ENCODE assay signal across 9 mouse cellular contexts in genomic region chr2:57832565-57833355, GRCm38 (mm10).
A peak's percentile ranks its signal among the peaks of the same experiment; 100 is the strongest.
DNase-seq lines count a peak whose midpoint lies in the region.
"Had no signal": no experiment of that assay in that cellular context is flagged by ENCODE, and none has a peak within 500 bp of the region (broad histone marks: within the 10 kb centered on the region; RNA-seq: fewer than 3 reads in every experiment).

No protein-coding gene starts in this region.

- no peaks in the 10 kb centered on the region for H3K36me3 ChIP-seq in embryonic facial prominence, embryonic 10.5 days (replicated peaks)
- H3K36me3 ChIP-seq: limb, embryonic 13.5 days had no signal

- intact Hi-C loops in heart, postnatal 25 days (cut with DNase I), result loop anchor here (5.0 kb wide), 1 partner anchor 1715 kb away; no protein-coding TSS in a partner anchor

- H3K4me3 ChIP-seq in embryonic facial prominence, embryonic 10.5 days, result no peak overlapping the region
- H3K4me3 ChIP-seq: limb, embryonic 13.5 days had no signal

- 56% methylated on average over 12 of the region's 12 CpGs for WGBS in embryonic facial prominence, embryonic 10.5 days

- H3K27ac ChIP-seq in embryonic facial prominence, embryonic 10.5 days (replicated peaks), result no peak overlapping the region
- H3K27ac ChIP-seq: limb, embryonic 13.5 days had no signal

- no peaks in the 10 kb centered on the region for H3K27me3 ChIP-seq in embryonic facial prominence, embryonic 10.5 days (replicated peaks; ENCODE audit: low read depth, poor library complexity, severe bottlenecking)
- H3K27me3 ChIP-seq: limb, embryonic 13.5 days had no signal

- H3K9me3 ChIP-seq in embryonic facial prominence, embryonic 10.5 days, result no peaks in the 10 kb centered on the region
- H3K9me3 ChIP-seq: limb, embryonic 13.5 days had no signal

- DNase-seq in heart, adult 8-10 months (ENCODE audit: low spot score), result peak; percentile 16
- DNase-seq in heart, postnatal 25 days (ENCODE audit: low spot score), result no peak
- DNase-seq in 3T3-L1 (ENCODE audit: low read depth, low spot score) (peak; percentile 59), adipocyte (ENCODE audit: low spot score) (peak; percentile 50)
- peak; percentile 40 for DNase-seq in embryonic facial prominence, embryonic 10.5 days (ENCODE audit: low spot score)
- DNase-seq in layer of hippocampus, postnatal 14 days (ENCODE audit: low spot score in 2 of 2), result peak; percentile 36 to 80
- DNase-seq in right cerebral cortex, adult 2 months (ENCODE audit: low spot score in 2 of 2), result peak; percentile 76 to 77
- no peak for DNase-seq in spleen, postnatal 14 days (ENCODE audit: low spot score in 2 of 2)

- no peaks in the 10 kb centered on the region for H3K4me1 ChIP-seq in embryonic facial prominence, embryonic 10.5 days

Comparison
In these comparisons a context has a peak if more than half of its experiments do, and no peak if none do; other contexts are left out.
1. DNase-seq: peak in heart, adult 8-10 months (single experiment), 3T3-L1 (single experiment), adipocyte (single experiment), embryonic facial prominence, embryonic 10.5 days (single experiment), layer of hippocampus, postnatal 14 days (2 of 2) and right cerebral cortex, adult 2 months (2 of 2); none in heart, postnatal 25 days (single experiment) and spleen, postnatal 14 days (0 of 2).